ENCODE assay signal across 17 mouse cellular contexts in the genomic region with DNA sequence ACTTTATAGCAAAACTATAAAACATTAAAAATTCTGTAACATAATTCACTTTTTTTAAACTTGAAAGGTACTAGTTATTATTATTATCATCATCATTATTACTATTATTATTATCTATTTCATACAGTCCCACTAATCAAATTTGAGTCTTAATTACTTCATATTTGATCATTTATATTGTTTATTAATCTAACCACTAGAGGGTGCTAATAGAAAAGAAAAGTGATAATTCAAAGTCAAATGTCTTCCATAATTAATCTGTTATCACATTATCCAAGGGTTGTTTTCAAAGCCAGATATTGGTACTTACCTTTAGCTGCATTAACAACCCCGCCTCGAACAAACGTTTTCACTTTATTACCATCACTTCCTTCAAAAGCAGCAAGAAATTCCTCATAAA. TPM values are rescaled to one million over a fixed set of nuclear protein-coding genes. Genes with fewer than 3 reads are reported as not detected.
DNase-seq lines count a peak whose midpoint lies in the region; ATAC-seq and TF ChIP-seq lines count a peak whose summit lies in the region.
"Had no signal": no experiment of that assay in that cellular context is flagged by ENCODE, and none has a peak within 500 bp of the region (broad histone marks: within the 10 kb centered on the region; RNA-seq: fewer than 3 reads in every experiment).

No protein-coding gene starts in this region.

- no peak overlapping the region for H3K4me3 ChIP-seq in hindbrain, embryonic 14.5 days (replicated peaks; ENCODE audit: low read length)
- H3K4me3 ChIP-seq in hindbrain, embryonic 13.5 days: no peak overlapping the region
- no peak overlapping the region for H3K4me3 ChIP-seq in midbrain, embryonic 14.5 days (replicated peaks; ENCODE audit: low read depth, low read length)
- no peak overlapping the region for H3K4me3 ChIP-seq in midbrain, embryonic 10.5 days
- H3K4me3 ChIP-seq in cortical plate, adult 2 months (ENCODE audit: insufficient read depth, low read length): no peak overlapping the region
- H3K4me3 ChIP-seq in thymus, adult 2 months (ENCODE audit: control insufficient read depth, insufficient read depth, low read length): no peak overlapping the region
- H3K4me3 ChIP-seq: heart, embryonic 10.5 days; limb, embryonic 15.5 days; midbrain, embryonic 12.5 days; neural tube, embryonic 12.5 days had no signal

- no peaks in the 10 kb centered on the region for H3K4me1 ChIP-seq in hindbrain, embryonic 14.5 days (replicated peaks; ENCODE audit: control insufficient read depth, insufficient read depth, low read length)
- H3K4me1 ChIP-seq in hindbrain, embryonic 13.5 days (replicated peaks): no peaks in the 10 kb centered on the region
- H3K4me1 ChIP-seq in midbrain, embryonic 14.5 days (ENCODE audit: control insufficient read depth, insufficient read depth, low read length): no peaks in the 10 kb centered on the region
- H3K4me1 ChIP-seq in midbrain, embryonic 10.5 days: no peaks in the 10 kb centered on the region
- H3K4me1 ChIP-seq in cortical plate, adult 2 months (ENCODE audit: control insufficient read depth, insufficient read depth, low read length): peaks cover 1% of the 10 kb centered on the region; the same call in 1 of the 2 replicates
- no peaks in the 10 kb centered on the region for H3K4me1 ChIP-seq in thymus, adult 2 months (replicated peaks; ENCODE audit: control insufficient read depth, insufficient read depth, low read length)
- H3K4me1 ChIP-seq: limb, embryonic 15.5 days; midbrain, embryonic 12.5 days; neural tube, embryonic 12.5 days had no signal

- no peak for TF ChIP-seq POLR2A in cortical plate, adult 2 months (IDR thresholded peaks at IDR 0.05; ENCODE audit: extremely low read depth, insufficient read depth, low read length)
- TF ChIP-seq POLR2A in thymus, adult 2 months (IDR thresholded peaks at IDR 0.05; ENCODE audit: control insufficient read depth, extremely low read depth, insufficient read depth, low read length, poor library complexity): no peak

- H3K27me3 ChIP-seq in hindbrain, embryonic 14.5 days (ENCODE audit: control insufficient read depth, insufficient read depth, low read length): no peaks in the 10 kb centered on the region
- no peaks in the 10 kb centered on the region for H3K27me3 ChIP-seq in hindbrain, embryonic 13.5 days
- H3K27me3 ChIP-seq in midbrain, embryonic 14.5 days (ENCODE audit: control insufficient read depth, insufficient read depth, low read length): no peaks in the 10 kb centered on the region
- no peaks in the 10 kb centered on the region for H3K27me3 ChIP-seq in midbrain, embryonic 10.5 days (ENCODE audit: low read depth, poor library complexity, severe bottlenecking)
- H3K27me3 ChIP-seq in thymus, adult 2 months (ENCODE audit: control insufficient read depth, insufficient read depth, low read length): no peaks in the 10 kb centered on the region
- H3K27me3 ChIP-seq: limb, embryonic 15.5 days; midbrain, embryonic 12.5 days; neural tube, embryonic 12.5 days had no signal

- WGBS in hindbrain, embryonic 14.5 days: 94% methylated on average over 3 of the region's 3 CpGs
- WGBS in hindbrain, embryonic 13.5 days: 91% methylated on average over 3 of the region's 3 CpGs
- 91% methylated on average over 3 of the region's 3 CpGs for WGBS in midbrain, embryonic 14.5 days
- 96% methylated on average over 3 of the region's 3 CpGs for WGBS in midbrain, embryonic 10.5 days
- 92% methylated on average over 3 of the region's 3 CpGs for WGBS in thymus, adult 2 months

- ATAC-seq in hindbrain, embryonic 14.5 days (ENCODE audit: low FRiP score): no peak
- ATAC-seq in hindbrain, embryonic 13.5 days (ENCODE audit: low FRiP score): no peak
- no peak for ATAC-seq in midbrain, embryonic 14.5 days (ENCODE audit: low FRiP score, low TSS enrichment)

- H3K9ac ChIP-seq in hindbrain, embryonic 14.5 days: no peak overlapping the region
- H3K9ac ChIP-seq in hindbrain, embryonic 13.5 days: no peak overlapping the region
- no peak overlapping the region for H3K9ac ChIP-seq in midbrain, embryonic 14.5 days (replicated peaks; ENCODE audit: low read length)
- H3K9ac ChIP-seq: limb, embryonic 15.5 days; midbrain, embryonic 12.5 days; neural tube, embryonic 12.5 days had no signal

- no peaks in the 10 kb centered on the region for H3K9me3 ChIP-seq in hindbrain, embryonic 14.5 days (ENCODE audit: control insufficient read depth, low read length)
- H3K9me3 ChIP-seq in hindbrain, embryonic 13.5 days: no peaks in the 10 kb centered on the region
- H3K9me3 ChIP-seq in midbrain, embryonic 14.5 days (ENCODE audit: control insufficient read depth, low read length): no peaks in the 10 kb centered on the region
- no peaks in the 10 kb centered on the region for H3K9me3 ChIP-seq in midbrain, embryonic 10.5 days (replicated peaks)
- H3K9me3 ChIP-seq: heart, embryonic 10.5 days; limb, embryonic 15.5 days; midbrain, embryonic 12.5 days; neural tube, embryonic 12.5 days had no signal

- no peak for TF ChIP-seq CTCF in cortical plate, adult 2 months (IDR thresholded peaks at IDR 0.05; ENCODE audit: extremely low read depth, insufficient read depth, low read length)
- no peak for TF ChIP-seq CTCF in thymus, adult 2 months (IDR thresholded peaks at IDR 0.05; ENCODE audit: borderline replicate concordance, control insufficient read depth, extremely low read depth, insufficient read depth, low read length, poor library complexity)

- no peak overlapping the region for H3K27ac ChIP-seq in hindbrain, embryonic 14.5 days
- no peak overlapping the region for H3K27ac ChIP-seq in hindbrain, embryonic 13.5 days
- H3K27ac ChIP-seq in midbrain, embryonic 14.5 days (replicated peaks; ENCODE audit: low read depth, low read length): no peak overlapping the region
- no peak overlapping the region for H3K27ac ChIP-seq in midbrain, embryonic 10.5 days (replicated peaks)
- H3K27ac ChIP-seq in cortical plate, adult 2 months (ENCODE audit: insufficient read depth, low read length): peak overlapping the region; percentile 56; the same call in 1 of the 2 replicates
- no peak overlapping the region for H3K27ac ChIP-seq in thymus, adult 2 months (ENCODE audit: control insufficient read depth, insufficient read depth, low read length)
- H3K27ac ChIP-seq: heart, embryonic 10.5 days; limb, embryonic 15.5 days; midbrain, embryonic 12.5 days; neural tube, embryonic 12.5 days had no signal

- no peak overlapping the region for H3K4me2 ChIP-seq in hindbrain, embryonic 14.5 days (replicated peaks)
- H3K4me2 ChIP-seq in hindbrain, embryonic 13.5 days: no peak overlapping the region
- H3K4me2 ChIP-seq in midbrain, embryonic 14.5 days (ENCODE audit: low read length): no peak overlapping the region
- H3K4me2 ChIP-seq: limb, embryonic 15.5 days; midbrain, embryonic 12.5 days; neural tube, embryonic 12.5 days had no signal

- DNase-seq in hindbrain, embryonic 14.5 days (ENCODE audit: low spot score): peak; percentile 44
- peak; percentile 46 for DNase-seq in midbrain, embryonic 14.5 days
- no peak for DNase-seq in midbrain, embryonic 10.5 days (ENCODE audit: low spot score)
- DNase-seq in thymus, adult 2 months: no peak
- DNase-seq in spleen, postnatal 36 days (ENCODE audit: low spot score in 2 of 2): no peak
- DNase-seq: adrenal gland, adult 8-10 months; cerebellum, postnatal 14 days; heart, postnatal 36 days; kidney, adult 9 months; lung, postnatal 10 days; thymus, adult 18-20 months had no signal

- H3K36me3 ChIP-seq in hindbrain, embryonic 14.5 days (replicated peaks; ENCODE audit: control insufficient read depth, insufficient read depth): peaks cover 50% of the 10 kb centered on the region
- peaks cover 33% of the 10 kb centered on the region for H3K36me3 ChIP-seq in hindbrain, embryonic 13.5 days
- H3K36me3 ChIP-seq in midbrain, embryonic 14.5 days (ENCODE audit: control insufficient read depth, insufficient read depth, low read length): peaks cover 41% of the 10 kb centered on the region
- peaks cover 73% of the 10 kb centered on the region for H3K36me3 ChIP-seq in midbrain, embryonic 10.5 days
- H3K36me3 ChIP-seq in thymus, adult 2 months (ENCODE audit: control insufficient read depth, insufficient read depth, low read length): peaks cover 48% of the 10 kb centered on the region

RNA-seq across cellular contexts. Expression of a gene that starts 18.4 kb away (rescaled TPM):
- polyA plus RNA-seq in hindbrain, embryonic 14.5 days (2014; fragmentation: Nextera tagmentation; extraction: Ambion mirVana): 117 and 119 TPM in 2 replicates
- polyA plus RNA-seq in hindbrain, embryonic 13.5 days (2015; fragmentation: Nextera tagmentation; extraction: Ambion mirVana): 156 and 158 TPM in 2 replicates
- 136 and 137 TPM in 2 replicates for polyA plus RNA-seq in midbrain, embryonic 14.5 days (2014; fragmentation: Nextera tagmentation; extraction: Ambion mirVana)
- polyA plus RNA-seq in midbrain, embryonic 10.5 days (2016; fragmentation: Nextera tagmentation; extraction: Ambion mirVana): 134 and 139 TPM in 2 replicates
- 24.3 and 25.9 TPM in 2 replicates for polyA plus RNA-seq in cortical plate, adult 2 months (2012; rRNA removed)
- 5.8 and 6.6 TPM in 2 replicates for polyA plus RNA-seq in thymus, adult 2 months (2012; rRNA removed)

Comparison
In these comparisons a context has a peak if more than half of its experiments do, and no peak if none do; other contexts are left out.
1. DNase-seq: peak in hindbrain, embryonic 14.5 days (single experiment) and midbrain, embryonic 14.5 days (single experiment); none in midbrain, embryonic 10.5 days (single experiment), thymus, adult 2 months (single experiment) and spleen, postnatal 36 days (0 of 2).